Mouse (Mus musculus): Measurements from ENCODE around the gene Eif2ak1.
A peak's percentile ranks its signal among the peaks of the same experiment; 100 is the strongest.

Eif2ak1 gene

GRCm38 (mm10) chr5:143902111-143902510 is 84.5 kb downstream of the Eif2ak1 start:
- DNase-seq, result peak in 1 of 2 experiments; percentile 17

- no peak for DNase-seq
These were observed 86.2 kb downstream of the Eif2ak1 start for GRCm38 (mm10) chr5:143903813-143904212.

- no peak for DNase-seq
These were observed 88.8 kb downstream of the Eif2ak1 start for GRCm38 (mm10) chr5:143906429-143906828.

- no peak for DNase-seq
These were observed 91.3 kb downstream of the Eif2ak1 start for GRCm38 (mm10) chr5:143908926-143909325.

- DNase-seq, result peak; percentile 96 to 98
These were observed 92.1 kb downstream of the Eif2ak1 start, which contains the start of the genes Aimp2 and Pms2 for GRCm38 (mm10) chr5:143909417-143910400. Gene Aimp2, minus strand, starts transcription at chr5:143909847. Gene Pms2, plus strand, starts transcription at chr5:143909964.

GRCm38 (mm10) chr5:143916221-143916620 is 98.6 kb downstream of the Eif2ak1 start:
- no peak for DNase-seq

GRCm38 (mm10) chr5:143917418-143917817 is 99.8 kb downstream of the Eif2ak1 start:
- DNase-seq, result peak; percentile 67 to 85

- no peak for DNase-seq
These were observed 100.5 kb downstream of the Eif2ak1 start for GRCm38 (mm10) chr5:143918120-143918519.

GRCm38 (mm10) chr5:143924781-143925452 is 107.3 kb downstream of the Eif2ak1 start:
- no peak for DNase-seq

- DNase-seq, result no peak
These were observed 110.3 kb downstream of the Eif2ak1 start, which contains the start of gene Gm42421 for GRCm38 (mm10) chr5:143927875-143928274. Gene Gm42421, plus strand, starts transcription at chr5:143928175.

GRCm38 (mm10) chr5:143929291-143929690 is 111.7 kb downstream of the Eif2ak1 start:
- no peak for DNase-seq

- DNase-seq, result no peak
These were observed 113.1 kb downstream of the Eif2ak1 start for GRCm38 (mm10) chr5:143930656-143931055.

GRCm38 (mm10) chr5:143931863-143932580 is 114.4 kb downstream of the Eif2ak1 start:
- DNase-seq, result no peak

- peak in 1 of 2 experiments; percentile 14 for DNase-seq
These were observed 115.2 kb downstream of the Eif2ak1 start, which contains the start of gene Rsph10b for GRCm38 (mm10) chr5:143932831-143933230. Gene Rsph10b, plus strand, starts transcription at chr5:143933035.

GRCm38 (mm10) chr5:143933414-143933813 is 115.8 kb downstream of the Eif2ak1 start:
- DNase-seq, result no peak

GRCm38 (mm10) chr5:143933875-143934274 is 116.3 kb downstream of the Eif2ak1 start:
- DNase-seq, result no peak

GRCm38 (mm10) chr5:143936156-143936555 is 118.6 kb downstream of the Eif2ak1 start:
- DNase-seq, result no peak

- no peak for DNase-seq
These were observed 124.0 kb downstream of the Eif2ak1 start for GRCm38 (mm10) chr5:143941588-143941987.

- no peak for DNase-seq
These were observed 125.9 kb downstream of the Eif2ak1 start for GRCm38 (mm10) chr5:143943231-143944125.

- DNase-seq, result no peak
These were observed 130.8 kb downstream of the Eif2ak1 start for GRCm38 (mm10) chr5:143948361-143948760.

- DNase-seq, result no peak
These were observed 132.4 kb downstream of the Eif2ak1 start for GRCm38 (mm10) chr5:143950016-143950415.

Data from kidney, postnatal 36 days (tissue).